Mouse (Mus musculus): ENCODE data around the gene Fam196a. TPM values are rescaled to one million over a fixed set of nuclear protein-coding genes. Genes with fewer than 3 reads are reported as not detected.

The Fam196a gene
- polyA plus RNA-seq, 1 experiment = 0.78 TPM

- H3K27ac ChIP-seq (ENCODE audit: control insufficient read depth, insufficient read depth, low read depth, low read length) = no peak overlapping the region
- no peak for TF ChIP-seq CTCF (IDR thresholded peaks at IDR 0.05; ENCODE audit: control insufficient read depth, insufficient read depth, insufficient replicate concordance, low read depth, low read length)
Measured at GRCm38 (mm10) chr7:134941891-134942290, 3.7 kb upstream of the Fam196a start.

GRCm38 (mm10) chr7:134937471-134937926 lies 731 bp downstream of the Fam196a start:
- no peak for TF ChIP-seq CTCF (IDR thresholded peaks at IDR 0.05; ENCODE audit: control insufficient read depth, insufficient read depth, insufficient replicate concordance, low read depth, low read length)
- TF ChIP-seq POLR2A (IDR thresholded peaks at IDR 0.05; ENCODE audit: control insufficient read depth, low read depth, low read length) = no peak
- Histone ChIP-seq H3K4me3 (ENCODE audit: control insufficient read depth, low read depth, low read length) (no peak overlapping the region), H3K27ac (ENCODE audit: control insufficient read depth, insufficient read depth, low read depth, low read length) (no peak overlapping the region), H3K27me3 (ENCODE audit: control insufficient read depth, insufficient read depth, low read length) (no peaks in the 10 kb centered on the region), H3K4me1 (ENCODE audit: control insufficient read depth, insufficient read depth, low read length) (peaks cover 2% of the 10 kb centered on the region; the same call in 1 of the 2 replicates), H3K36me3 (ENCODE audit: control insufficient read depth, insufficient read depth, low read length) (no peaks in the 10 kb centered on the region)

More at GRCm38 (mm10) chr7:134941891-134942290, 3.7 kb upstream of the Fam196a start:
- H3K4me1 ChIP-seq (ENCODE audit: control insufficient read depth, insufficient read depth, low read length) = peaks cover under 1% of the 10 kb centered on the region; the same call in 1 of the 2 replicates
- H3K4me3 ChIP-seq (ENCODE audit: control insufficient read depth, low read depth, low read length) = no peak overlapping the region
- no peaks in the 10 kb centered on the region for H3K36me3 ChIP-seq (ENCODE audit: control insufficient read depth, insufficient read depth, low read length)
- no peaks in the 10 kb centered on the region for H3K27me3 ChIP-seq (ENCODE audit: control insufficient read depth, insufficient read depth, low read length)

- Histone ChIP-seq H3K27ac (ENCODE audit: control insufficient read depth, insufficient read depth, low read depth, low read length) (no peak overlapping the region), H3K36me3 (ENCODE audit: control insufficient read depth, insufficient read depth, low read length) (no peaks in the 10 kb centered on the region), H3K4me1 (ENCODE audit: control insufficient read depth, insufficient read depth, low read length) (peaks cover 1% of the 10 kb centered on the region; the same call in 1 of the 2 replicates), H3K27me3 (ENCODE audit: control insufficient read depth, insufficient read depth, low read length) (no peaks in the 10 kb centered on the region), H3K4me3 (ENCODE audit: control insufficient read depth, low read depth, low read length) (no peak overlapping the region)
- TF ChIP-seq CTCF (IDR thresholded peaks at IDR 0.05; ENCODE audit: control insufficient read depth, insufficient read depth, insufficient replicate concordance, low read depth, low read length) (no peak), POLR2A (IDR thresholded peaks at IDR 0.05; ENCODE audit: control insufficient read depth, low read depth, low read length) (no peak)
Measured at GRCm38 (mm10) chr7:134931886-134932285, 6.3 kb downstream of the Fam196a start.

GRCm38 (mm10) chr7:134901992-134902391 lies 36.2 kb downstream of the Fam196a start:
- TF ChIP-seq POLR2A (IDR thresholded peaks at IDR 0.05; ENCODE audit: control insufficient read depth, low read depth, low read length) (no peak), CTCF (IDR thresholded peaks at IDR 0.05; ENCODE audit: control insufficient read depth, insufficient read depth, insufficient replicate concordance, low read depth, low read length) (no peak)
- no peak overlapping the region for H3K4me3 ChIP-seq (ENCODE audit: control insufficient read depth, low read depth, low read length)
- no peaks in the 10 kb centered on the region for H3K27me3 ChIP-seq (ENCODE audit: control insufficient read depth, insufficient read depth, low read length)

GRCm38 (mm10) chr7:134899462-134899861 lies 38.8 kb downstream of the Fam196a start:
- Histone ChIP-seq H3K4me1 (ENCODE audit: control insufficient read depth, insufficient read depth, low read length) (no peaks in the 10 kb centered on the region), H3K27me3 (ENCODE audit: control insufficient read depth, insufficient read depth, low read length) (no peaks in the 10 kb centered on the region), H3K36me3 (ENCODE audit: control insufficient read depth, insufficient read depth, low read length) (no peaks in the 10 kb centered on the region), H3K27ac (ENCODE audit: control insufficient read depth, insufficient read depth, low read depth, low read length) (no peak overlapping the region), H3K4me3 (ENCODE audit: control insufficient read depth, low read depth, low read length) (no peak overlapping the region)
- no peak for TF ChIP-seq POLR2A (IDR thresholded peaks at IDR 0.05; ENCODE audit: control insufficient read depth, low read depth, low read length)
- TF ChIP-seq CTCF (IDR thresholded peaks at IDR 0.05; ENCODE audit: control insufficient read depth, insufficient read depth, insufficient replicate concordance, low read depth, low read length) = no peak

More at GRCm38 (mm10) chr7:134901992-134902391, 36.2 kb downstream of the Fam196a start:
- Histone ChIP-seq H3K4me1 (ENCODE audit: control insufficient read depth, insufficient read depth, low read length) (no peaks in the 10 kb centered on the region), H3K27ac (ENCODE audit: control insufficient read depth, insufficient read depth, low read depth, low read length) (no peak overlapping the region), H3K36me3 (ENCODE audit: control insufficient read depth, insufficient read depth, low read length) (no peaks in the 10 kb centered on the region)

- Histone ChIP-seq H3K27me3 (ENCODE audit: control insufficient read depth, insufficient read depth, low read length) (no peaks in the 10 kb centered on the region), H3K36me3 (ENCODE audit: control insufficient read depth, insufficient read depth, low read length) (no peaks in the 10 kb centered on the region), H3K4me1 (ENCODE audit: control insufficient read depth, insufficient read depth, low read length) (no peaks in the 10 kb centered on the region), H3K4me3 (ENCODE audit: control insufficient read depth, low read depth, low read length) (no peak overlapping the region), H3K27ac (ENCODE audit: control insufficient read depth, insufficient read depth, low read depth, low read length) (no peak overlapping the region)
- TF ChIP-seq CTCF (IDR thresholded peaks at IDR 0.05; ENCODE audit: control insufficient read depth, insufficient read depth, insufficient replicate concordance, low read depth, low read length) (no peak), POLR2A (IDR thresholded peaks at IDR 0.05; ENCODE audit: control insufficient read depth, low read depth, low read length) (no peak)
Measured at GRCm38 (mm10) chr7:134894604-134895003, 43.6 kb downstream of the Fam196a start.

- Histone ChIP-seq H3K27ac (ENCODE audit: control insufficient read depth, insufficient read depth, low read depth, low read length) (no peak overlapping the region), H3K27me3 (ENCODE audit: control insufficient read depth, insufficient read depth, low read length) (no peaks in the 10 kb centered on the region), H3K4me3 (ENCODE audit: control insufficient read depth, low read depth, low read length) (no peak overlapping the region), H3K4me1 (ENCODE audit: control insufficient read depth, insufficient read depth, low read length) (no peaks in the 10 kb centered on the region), H3K36me3 (ENCODE audit: control insufficient read depth, insufficient read depth, low read length) (no peaks in the 10 kb centered on the region)
- TF ChIP-seq CTCF (IDR thresholded peaks at IDR 0.05; ENCODE audit: control insufficient read depth, insufficient read depth, insufficient replicate concordance, low read depth, low read length) = no peak
- no peak for TF ChIP-seq POLR2A (IDR thresholded peaks at IDR 0.05; ENCODE audit: control insufficient read depth, low read depth, low read length)
Measured at GRCm38 (mm10) chr7:134892972-134893371, 45.3 kb downstream of the Fam196a start.

- H3K36me3 ChIP-seq (ENCODE audit: control insufficient read depth, insufficient read depth, low read length) = no peaks in the 10 kb centered on the region
- H3K4me1 ChIP-seq (ENCODE audit: control insufficient read depth, insufficient read depth, low read length) = no peaks in the 10 kb centered on the region
- no peak overlapping the region for H3K4me3 ChIP-seq (ENCODE audit: control insufficient read depth, low read depth, low read length)
- H3K27ac ChIP-seq (ENCODE audit: control insufficient read depth, insufficient read depth, low read depth, low read length) = no peak overlapping the region
- TF ChIP-seq CTCF (IDR thresholded peaks at IDR 0.05; ENCODE audit: control insufficient read depth, insufficient read depth, insufficient replicate concordance, low read depth, low read length) = no peak
- TF ChIP-seq POLR2A (IDR thresholded peaks at IDR 0.05; ENCODE audit: control insufficient read depth, low read depth, low read length) = no peak
- no peaks in the 10 kb centered on the region for H3K27me3 ChIP-seq (ENCODE audit: control insufficient read depth, insufficient read depth, low read length)
Measured at GRCm38 (mm10) chr7:134892449-134892871, 45.8 kb downstream of the Fam196a start.
